Mouse (Mus musculus): ENCODE data around the gene Nfic. TPM values are rescaled to one million over a fixed set of nuclear protein-coding genes. Genes with fewer than 3 reads are reported as not detected.
A peak's percentile ranks its signal among the peaks of the same experiment; 100 is the strongest.

The Nfic gene
- polyA plus RNA-seq, 1 experiment from 2014 or later = 92.0 TPM

DNA sequence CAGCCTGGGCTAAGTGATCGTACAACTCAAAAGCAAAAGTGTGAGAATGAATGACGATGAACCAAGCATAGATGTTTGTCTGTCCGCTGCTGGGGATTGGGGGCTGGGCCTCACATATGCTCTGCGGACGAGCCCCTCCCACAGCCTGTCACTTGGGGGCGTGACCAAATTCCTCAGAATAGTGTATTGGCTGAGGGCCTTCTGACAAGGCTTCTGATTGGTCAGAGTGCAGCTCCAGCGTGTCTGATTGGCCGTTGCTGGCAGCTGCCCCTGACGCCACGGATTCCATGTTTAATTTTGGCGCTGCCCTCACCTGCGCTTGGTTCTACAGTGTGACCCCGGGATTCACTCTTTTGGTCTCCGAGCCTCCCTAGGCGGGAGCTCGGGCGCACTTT lies 22.6 kb downstream of the Nfic start:
- Histone ChIP-seq H3K9ac (replicated peaks; ENCODE audit: low read length) (peak overlapping the region; percentile 54; the same call in 1 of the 2 replicates), H3K4me3 (ENCODE audit: low read length) (peak overlapping the region; percentile 30), H3K4me1 (ENCODE audit: insufficient read depth, low read length) (peaks cover 32% of the 10 kb centered on the region), H3K27ac (ENCODE audit: low read length) (peak overlapping the region; percentile 25; the same call in 1 of the 2 replicates), H3K4me2 (replicated peaks; ENCODE audit: low read depth, low read length) (peak overlapping the region; percentile 55), H3K9me3 (ENCODE audit: low read length) (no peaks in the 10 kb centered on the region), H3K27me3 (ENCODE audit: insufficient read depth, low read length) (no peaks in the 10 kb centered on the region), H3K36me3 (ENCODE audit: insufficient read depth, low read length) (no peaks in the 10 kb centered on the region)
- 3% methylated on average over 17 of the region's 17 CpGs for WGBS
- ATAC-seq (ENCODE audit: low FRiP score, low TSS enrichment) = peak; percentile 82

GRCm38 (mm10) chr10:81432169-81432867 lies 23.1 kb downstream of the Nfic start:
- Histone ChIP-seq H3K4me1 (ENCODE audit: insufficient read depth, low read length) (peaks cover 34% of the 10 kb centered on the region), H3K4me2 (replicated peaks; ENCODE audit: low read depth, low read length) (peak overlapping the region; percentile 55), H3K36me3 (ENCODE audit: insufficient read depth, low read length) (no peaks in the 10 kb centered on the region), H3K9ac (replicated peaks; ENCODE audit: low read length) (peak overlapping the region; percentile 15; the same call in 1 of the 2 replicates), H3K4me3 (ENCODE audit: low read length) (peak overlapping the region; percentile 21), H3K27me3 (ENCODE audit: insufficient read depth, low read length) (no peaks in the 10 kb centered on the region), H3K27ac (ENCODE audit: low read length) (peak overlapping the region; percentile 25; the same call in 1 of the 2 replicates), H3K9me3 (ENCODE audit: low read length) (no peaks in the 10 kb centered on the region)
- WGBS = 61% methylated on average over 21 of the region's 21 CpGs
- ATAC-seq (ENCODE audit: low FRiP score, low TSS enrichment) = no peak

DNA sequence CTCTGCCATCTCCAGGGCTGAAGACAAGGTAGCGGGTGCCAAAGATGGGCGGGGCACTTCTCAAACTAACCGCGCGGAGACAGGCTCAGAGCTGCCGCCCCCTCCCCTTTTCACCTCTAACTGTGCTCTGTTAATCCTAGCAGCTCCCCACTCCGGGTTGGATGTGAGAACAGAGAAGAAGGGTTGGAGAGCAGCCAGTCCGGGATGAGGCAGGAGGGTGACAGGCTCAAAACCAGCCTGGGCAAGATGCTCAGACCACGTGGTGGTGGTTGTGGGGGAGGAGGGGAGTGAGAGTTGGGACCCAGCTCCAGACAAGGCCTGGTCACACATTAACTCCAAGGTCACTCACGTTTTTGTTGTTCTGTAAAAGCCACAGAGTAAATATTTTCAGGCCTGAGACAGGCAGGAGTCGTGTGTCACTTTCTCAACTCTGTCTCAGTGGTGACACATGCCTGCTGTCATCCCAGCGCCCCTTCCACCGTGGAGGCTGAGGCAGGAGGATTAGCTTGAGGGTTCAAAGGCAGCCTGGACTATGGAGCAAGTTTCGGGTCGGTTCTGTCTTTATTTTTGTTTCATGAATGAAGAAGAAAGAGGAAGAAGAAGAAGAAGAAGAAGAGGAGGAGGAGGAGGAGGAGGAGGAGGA lies 23.8 kb downstream of the Nfic start:
- Histone ChIP-seq H3K4me3 (ENCODE audit: low read length) (peak overlapping the region; percentile 78), H3K4me2 (replicated peaks; ENCODE audit: low read depth, low read length) (peak overlapping the region; percentile 90), H3K9me3 (ENCODE audit: low read length) (no peaks in the 10 kb centered on the region), H3K27me3 (ENCODE audit: insufficient read depth, low read length) (no peaks in the 10 kb centered on the region), H3K27ac (ENCODE audit: low read length) (peak overlapping the region; percentile 97), H3K36me3 (ENCODE audit: insufficient read depth, low read length) (no peaks in the 10 kb centered on the region), H3K9ac (replicated peaks; ENCODE audit: low read length) (peak overlapping the region; percentile 93; the same call in 1 of the 2 replicates), H3K4me1 (ENCODE audit: insufficient read depth, low read length) (peaks cover 36% of the 10 kb centered on the region)
- 13% methylated on average over 14 of the region's 15 CpGs for WGBS
- no peak for ATAC-seq (ENCODE audit: low FRiP score, low TSS enrichment)

DNA sequence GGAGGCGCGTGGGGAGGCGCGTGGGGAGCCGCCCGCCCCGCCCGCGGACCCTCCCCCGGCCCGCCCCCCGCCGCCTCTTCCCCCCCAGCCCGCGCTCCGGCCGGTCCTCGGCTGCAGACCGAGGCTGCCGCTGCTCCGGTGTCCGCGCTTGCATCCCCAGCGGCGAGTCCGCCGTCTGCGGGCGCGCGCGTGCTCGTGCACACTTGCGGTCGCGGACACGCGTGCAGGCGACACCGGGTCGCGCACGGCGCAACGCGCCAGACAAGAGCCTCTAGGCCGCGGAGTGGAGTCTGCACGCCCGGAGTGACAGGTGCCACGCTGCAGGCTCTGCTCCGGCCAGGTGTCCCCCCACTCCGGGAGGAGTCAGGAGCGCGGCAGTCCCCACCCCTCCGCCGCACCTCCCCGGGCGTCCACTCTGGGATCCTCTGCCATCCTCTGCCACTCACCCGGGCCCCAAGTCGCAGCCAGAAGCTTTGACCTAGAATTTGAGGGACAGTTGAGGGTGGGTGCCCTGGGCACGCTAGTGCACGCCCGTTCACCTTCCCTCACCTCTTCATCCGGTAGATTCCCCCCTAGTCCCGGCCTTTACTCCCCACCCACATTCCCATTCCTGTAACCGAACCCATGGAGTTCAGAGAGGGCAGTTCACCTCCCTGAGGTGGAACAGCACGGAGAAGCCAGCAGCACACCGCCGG lies 24.5 kb downstream of the Nfic start:
- whole genome bisulfite sequencing = under 1% methylated on average over 61 of the region's 70 CpGs
- peak overlapping the region; percentile 97 for H3K27ac ChIP-seq (ENCODE audit: low read length)
- H3K27me3 ChIP-seq (ENCODE audit: insufficient read depth, low read length) = no peaks in the 10 kb centered on the region
- peak overlapping the region; percentile 90 for H3K4me2 ChIP-seq (replicated peaks; ENCODE audit: low read depth, low read length)
- ATAC-seq (ENCODE audit: low FRiP score, low TSS enrichment) = no peak
- H3K9ac ChIP-seq (replicated peaks; ENCODE audit: low read length) = peak overlapping the region; percentile 93
- H3K4me1 ChIP-seq (ENCODE audit: insufficient read depth, low read length) = peaks cover 37% of the 10 kb centered on the region
- H3K36me3 ChIP-seq (ENCODE audit: insufficient read depth, low read length) = no peaks in the 10 kb centered on the region
- peak overlapping the region; percentile 78 for H3K4me3 ChIP-seq (ENCODE audit: low read length)
- no peaks in the 10 kb centered on the region for H3K9me3 ChIP-seq (ENCODE audit: low read length)

DNA sequence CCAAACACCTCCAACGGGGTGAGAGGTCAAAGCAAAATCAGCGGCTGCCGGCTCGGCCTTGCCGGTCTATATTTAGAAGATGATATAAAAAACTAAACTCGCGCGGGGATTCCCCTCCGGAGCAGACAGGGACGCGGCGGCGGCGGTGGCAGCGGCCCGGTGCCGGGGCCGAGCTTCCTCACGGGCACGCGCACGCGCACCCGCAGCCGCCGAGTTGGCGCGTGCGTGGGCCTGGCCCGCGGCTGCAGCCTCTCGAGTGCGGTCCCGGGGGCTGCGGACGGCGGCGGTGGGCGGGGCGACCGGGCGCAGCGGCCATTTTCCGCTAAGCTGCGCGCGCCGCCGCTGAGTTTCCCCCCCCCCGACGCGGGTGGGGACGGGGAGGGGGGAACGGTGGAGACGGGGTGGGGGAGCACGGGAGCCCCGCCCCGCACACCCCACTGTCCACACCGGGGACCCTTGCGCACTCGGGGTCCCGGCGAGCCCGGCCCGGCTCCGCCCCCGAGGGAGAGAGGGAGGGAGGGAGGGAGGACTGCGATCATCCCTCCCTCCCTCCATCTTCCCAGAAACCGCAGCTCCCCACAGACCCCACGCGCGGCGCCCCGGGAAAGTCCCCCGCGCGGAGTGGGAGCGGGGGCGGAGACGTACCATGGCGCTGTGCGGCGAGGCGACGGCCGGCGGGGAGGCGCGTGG lies 25.1 kb downstream of the Nfic start:
- WGBS = under 1% methylated on average over 60 of the region's 89 CpGs
- Histone ChIP-seq H3K4me2 (replicated peaks; ENCODE audit: low read depth, low read length) (peak overlapping the region; percentile 90), H3K4me1 (ENCODE audit: insufficient read depth, low read length) (peaks cover 44% of the 10 kb centered on the region), H3K4me3 (ENCODE audit: low read length) (peak overlapping the region; percentile 78), H3K36me3 (ENCODE audit: insufficient read depth, low read length) (no peaks in the 10 kb centered on the region), H3K27ac (ENCODE audit: low read length) (peak overlapping the region; percentile 97), H3K27me3 (ENCODE audit: insufficient read depth, low read length) (no peaks in the 10 kb centered on the region), H3K9me3 (ENCODE audit: low read length) (no peaks in the 10 kb centered on the region), H3K9ac (replicated peaks; ENCODE audit: low read length) (peak overlapping the region; percentile 93)
- ATAC-seq (ENCODE audit: low FRiP score, low TSS enrichment) = no peak; the same call in 1 of the 2 replicates

- Histone ChIP-seq H3K27me3 (ENCODE audit: insufficient read depth, low read length) (no peaks in the 10 kb centered on the region), H3K4me3 (ENCODE audit: low read length) (peak overlapping the region; percentile 78), H3K9ac (replicated peaks; ENCODE audit: low read length) (peak overlapping the region; percentile 93), H3K36me3 (ENCODE audit: insufficient read depth, low read length) (no peaks in the 10 kb centered on the region), H3K4me2 (replicated peaks; ENCODE audit: low read depth, low read length) (peak overlapping the region; percentile 90), H3K4me1 (ENCODE audit: insufficient read depth, low read length) (peaks cover 50% of the 10 kb centered on the region), H3K9me3 (ENCODE audit: low read length) (no peaks in the 10 kb centered on the region), H3K27ac (ENCODE audit: low read length) (peak overlapping the region; percentile 97)
- WGBS = 1% methylated on average over 19 of the region's 20 CpGs
- ATAC-seq (ENCODE audit: low FRiP score, low TSS enrichment) = peak; percentile 40
Measured at GRCm38 (mm10) chr10:81429605-81430061, 25.8 kb downstream of the Nfic start.

GRCm38 (mm10) chr10:81429092-81429491 lies 26.3 kb downstream of the Nfic start:
- Histone ChIP-seq H3K9me3 (ENCODE audit: low read length) (no peaks in the 10 kb centered on the region), H3K9ac (replicated peaks; ENCODE audit: low read length) (no peak overlapping the region), H3K27me3 (ENCODE audit: insufficient read depth, low read length) (no peaks in the 10 kb centered on the region), H3K4me1 (ENCODE audit: insufficient read depth, low read length) (peaks cover 56% of the 10 kb centered on the region), H3K36me3 (ENCODE audit: insufficient read depth, low read length) (no peaks in the 10 kb centered on the region), H3K4me3 (ENCODE audit: low read length) (peak overlapping the region; percentile 78; the same call in 1 of the 2 replicates), H3K4me2 (replicated peaks; ENCODE audit: low read depth, low read length) (peak overlapping the region; percentile 90; the same call in 1 of the 2 replicates), H3K27ac (ENCODE audit: low read length) (peak overlapping the region; percentile 97; the same call in 1 of the 2 replicates)
- ATAC-seq (ENCODE audit: low FRiP score, low TSS enrichment) = no peak
- WGBS = 31% methylated on average over 2 of the region's 2 CpGs

GRCm38 (mm10) chr10:81428507-81428870 lies 26.9 kb downstream of the Nfic start:
- Histone ChIP-seq H3K4me1 (ENCODE audit: insufficient read depth, low read length) (peaks cover 56% of the 10 kb centered on the region), H3K4me2 (replicated peaks; ENCODE audit: low read depth, low read length) (no peak overlapping the region), H3K9ac (replicated peaks; ENCODE audit: low read length) (no peak overlapping the region), H3K4me3 (ENCODE audit: low read length) (no peak overlapping the region), H3K9me3 (ENCODE audit: low read length) (no peaks in the 10 kb centered on the region), H3K27ac (ENCODE audit: low read length) (no peak overlapping the region), H3K36me3 (ENCODE audit: insufficient read depth, low read length) (no peaks in the 10 kb centered on the region), H3K27me3 (ENCODE audit: insufficient read depth, low read length) (no peaks in the 10 kb centered on the region)
- no peak for ATAC-seq (ENCODE audit: low FRiP score, low TSS enrichment)
- WGBS = 87% methylated on average over 7 of the region's 7 CpGs

GRCm38 (mm10) chr10:81427804-81428506 lies 27.5 kb downstream of the Nfic start:
- WGBS = 85% methylated on average over 8 of the region's 8 CpGs
- H3K27me3 ChIP-seq (ENCODE audit: insufficient read depth, low read length) = no peaks in the 10 kb centered on the region
- no peaks in the 10 kb centered on the region for H3K9me3 ChIP-seq (ENCODE audit: low read length)
- ATAC-seq (ENCODE audit: low FRiP score, low TSS enrichment) = no peak
- no peak overlapping the region for H3K4me2 ChIP-seq (replicated peaks; ENCODE audit: low read depth, low read length)
- H3K36me3 ChIP-seq (ENCODE audit: insufficient read depth, low read length) = no peaks in the 10 kb centered on the region
- H3K4me1 ChIP-seq (ENCODE audit: insufficient read depth, low read length) = peaks cover 51% of the 10 kb centered on the region
- peak overlapping the region; percentile 13; the same call in 1 of the 2 replicates for H3K27ac ChIP-seq (ENCODE audit: low read length)
- no peak overlapping the region for H3K9ac ChIP-seq (replicated peaks; ENCODE audit: low read length)
- H3K4me3 ChIP-seq (ENCODE audit: low read length) = no peak overlapping the region
